Mouse (Mus musculus) kidney, adult 2 months (tissue): ENCODE measurements around the gene Sec16b. TPM values are rescaled to one million over a fixed set of nuclear protein-coding genes. Genes with fewer than 3 reads are reported as not detected.

Experiments
- DNase-seq: peaks from one replicate; pipeline ENCODE4 v3.0.0; 2021
- H3K27ac ChIP-seq: fragments of 200-500 bp; 2 replicates; pipeline ENCODE4 v1.5.1; 2012; ENCODE audit warnings: low read depth, low read length, control low read depth, inconsistent platforms; ENCODE audit not compliant: insufficient read depth
- H3K27me3 ChIP-seq: fragments of 200-500 bp; replicated peaks from 2 replicates; pipeline ENCODE4 v1.6.1; 2012; ENCODE audit warnings: mild to moderate bottlenecking, moderate library complexity, low read length, inconsistent platforms; ENCODE audit not compliant: control insufficient read depth, insufficient read depth
- H3K36me3 ChIP-seq: fragments of 200-500 bp; 2 replicates; pipeline ENCODE4 v1.6.1; 2012; ENCODE audit warnings: mild to moderate bottlenecking, moderate library complexity, low read length, inconsistent platforms; ENCODE audit not compliant: control insufficient read depth, insufficient read depth
- H3K4me1 ChIP-seq: fragments of 200-500 bp; 2 replicates; pipeline ENCODE4 v1.6.1; 2011; ENCODE audit warnings: low read length; ENCODE audit not compliant: control insufficient read depth, insufficient read depth
- H3K4me3 ChIP-seq: fragments of 200-500 bp; 2 replicates; pipeline ENCODE4 v1.5.1; 2011; ENCODE audit warnings: mild to moderate bottlenecking, low read depth, low read length, control low read depth; ENCODE audit not compliant: insufficient read depth
- CTCF ChIP-seq: fragments of 200-500 bp; conservative IDR thresholded peaks from 2 replicates; pipeline ENCODE4 v1.5.1; 2011; ENCODE audit warnings: low read depth, mild to moderate bottlenecking, control low read depth, low read length, moderate library complexity, mixed read lengths; ENCODE audit not compliant: insufficient read depth, insufficient read length
- POLR2A ChIP-seq: fragments of 200-500 bp; IDR thresholded peaks from one replicate; pipeline ENCODE4 v1.6.1; 2011; ENCODE audit warnings: low read depth, low read length, control low read depth
- WGBS: fragments of 180-500 bp; shearing (Covaris S2); methylation state at CpG from one replicate; pipeline ENCODE4 v1.1.7; 2018; 5-methylcytosine and 5-hydroxymethylcytosine counted together
- polyA plus RNA-seq: library from polyadenylated mRNA; depleted of rRNA; stranded (reverse); fragments of >200 nt; gene quantifications from 2 replicates; pipeline ENCODE4 v1.2.3, GENCODE M21; 2012

Gene Sec16b
- polyA plus RNA-seq, 1 experiment: 2.4 TPM

- Histone ChIP-seq H3K4me3 (no peak overlapping the region), H3K27ac (no peak overlapping the region), H3K4me1 (no peaks in the 10 kb centered on the region), H3K36me3 (no peaks in the 10 kb centered on the region), H3K27me3 (no peaks in the 10 kb centered on the region)
- no peak for TF ChIP-seq CTCF
- TF ChIP-seq POLR2A: no peak
- no peak for DNase-seq
- WGBS: 88% methylated on average over 9 of the region's 9 CpGs
Observed at GRCm38 (mm10) chr1:157513559-157513958, 7.0 kb downstream of the Sec16b start.

- no peak overlapping the region for H3K4me3 ChIP-seq
- 73% methylated on average over 4 of the region's 4 CpGs for WGBS
- TF ChIP-seq POLR2A: no peak
- TF ChIP-seq CTCF: no peak
Observed at GRCm38 (mm10) chr1:157514298-157514697, 7.8 kb downstream of the Sec16b start.

GRCm38 (mm10) chr1:157516838-157517808 is 10.6 kb downstream of the Sec16b start:
- no peak overlapping the region for H3K4me3 ChIP-seq
- no peaks in the 10 kb centered on the region for H3K36me3 ChIP-seq
- H3K4me1 ChIP-seq: no peaks in the 10 kb centered on the region
- no peak for DNase-seq
- 82% methylated on average over 8 of the region's 8 CpGs for WGBS
- no peak overlapping the region for H3K27ac ChIP-seq
- TF ChIP-seq CTCF (no peak), POLR2A (no peak)
- H3K27me3 ChIP-seq: no peaks in the 10 kb centered on the region

More at GRCm38 (mm10) chr1:157514298-157514697, 7.8 kb downstream of the Sec16b start:
- Histone ChIP-seq H3K4me1 (no peaks in the 10 kb centered on the region), H3K27me3 (no peaks in the 10 kb centered on the region), H3K27ac (no peak overlapping the region), H3K36me3 (no peaks in the 10 kb centered on the region)
- DNase-seq: no peak

- peak; percentile 87 for DNase-seq
- TF ChIP-seq CTCF: no peak
- TF ChIP-seq POLR2A: no peak
- Histone ChIP-seq H3K27ac (no peak overlapping the region), H3K4me3 (no peak overlapping the region), H3K4me1 (no peaks in the 10 kb centered on the region), H3K27me3 (no peaks in the 10 kb centered on the region), H3K36me3 (no peaks in the 10 kb centered on the region)
- 26% methylated on average over 4 of the region's 4 CpGs for whole genome bisulfite sequencing
Observed at GRCm38 (mm10) chr1:157518111-157518523, 11.6 kb downstream of the Sec16b start.

- Histone ChIP-seq H3K36me3 (no peaks in the 10 kb centered on the region), H3K4me3 (no peak overlapping the region), H3K4me1 (no peaks in the 10 kb centered on the region), H3K27me3 (no peaks in the 10 kb centered on the region), H3K27ac (no peak overlapping the region)
- no peak for DNase-seq
- no peak for TF ChIP-seq CTCF
- no peak for TF ChIP-seq POLR2A
- WGBS: 71% methylated on average over 2 of the region's 2 CpGs
Observed at GRCm38 (mm10) chr1:157519396-157519795, 12.9 kb downstream of the Sec16b start.

- Histone ChIP-seq H3K27ac (no peak overlapping the region), H3K27me3 (no peaks in the 10 kb centered on the region), H3K4me1 (peaks cover 3% of the 10 kb centered on the region; the same call in 1 of the 2 replicates), H3K4me3 (no peak overlapping the region), H3K36me3 (no peaks in the 10 kb centered on the region)
- no peak for DNase-seq
- WGBS: 92% methylated on average over 5 of the region's 5 CpGs
- TF ChIP-seq POLR2A (no peak), CTCF (no peak)
Observed at GRCm38 (mm10) chr1:157522322-157522721, 15.8 kb downstream of the Sec16b start.

- DNase-seq: no peak
- no peaks in the 10 kb centered on the region for H3K36me3 ChIP-seq
- no peak overlapping the region for H3K27ac ChIP-seq
- H3K27me3 ChIP-seq: no peaks in the 10 kb centered on the region
- TF ChIP-seq CTCF (no peak), POLR2A (no peak)
- peaks cover 3% of the 10 kb centered on the region; the same call in 1 of the 2 replicates for H3K4me1 ChIP-seq
- 91% methylated on average over 7 of the region's 7 CpGs for WGBS
- no peak overlapping the region for H3K4me3 ChIP-seq
Observed at GRCm38 (mm10) chr1:157524775-157525174, 18.2 kb downstream of the Sec16b start.
